Mouse (Mus musculus): ENCODE results near the gene Trim8. TPM values are rescaled to one million over a fixed set of nuclear protein-coding genes. Genes with fewer than 3 reads are reported as not detected.

The Trim8 gene
- polyA plus RNA-seq, 1 experiment from 2014 or later, result 20.9 TPM

DNA sequence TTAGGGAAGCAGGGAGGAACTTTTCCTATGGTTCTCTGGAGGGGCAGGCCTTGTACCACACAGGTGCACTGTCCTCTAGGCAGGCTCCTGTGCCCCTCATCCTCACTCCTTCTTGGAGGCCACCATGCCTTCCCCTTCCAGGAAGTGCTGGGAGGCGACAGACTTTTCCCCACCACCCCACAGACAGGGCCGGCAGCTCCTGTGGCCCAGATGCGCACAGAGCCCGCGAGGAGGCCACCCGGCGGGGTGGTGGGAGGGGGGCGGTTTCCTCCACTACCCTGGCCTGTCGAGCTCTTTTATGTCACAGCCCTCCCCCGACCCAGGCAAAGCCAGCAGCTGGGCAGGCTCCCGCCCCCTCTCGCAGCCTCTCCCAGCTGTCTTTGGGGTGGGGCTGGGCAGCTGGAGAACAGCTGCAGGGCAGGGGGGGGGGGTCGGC is 16.9 kb downstream of the Trim8 start:
- H3K27ac ChIP-seq, result peak overlapping the region; percentile 63
- H3K4me1 ChIP-seq, result peaks cover 36% of the 10 kb centered on the region
- peak; percentile 67 for ATAC-seq (ENCODE audit: insufficient read depth, low FRiP score, low read depth)
- no peaks in the 10 kb centered on the region for H3K27me3 ChIP-seq (replicated peaks)
- peaks cover 21% of the 10 kb centered on the region for H3K36me3 ChIP-seq
- H3K4me3 ChIP-seq (replicated peaks), result peak overlapping the region; percentile 15
- 2% methylated on average over 12 of the region's 13 CpGs for WGBS
- peak overlapping the region; percentile 47 for H3K4me2 ChIP-seq
- H3K9me3 ChIP-seq, result no peaks in the 10 kb centered on the region
- H3K9ac ChIP-seq, result no peak overlapping the region

DNA sequence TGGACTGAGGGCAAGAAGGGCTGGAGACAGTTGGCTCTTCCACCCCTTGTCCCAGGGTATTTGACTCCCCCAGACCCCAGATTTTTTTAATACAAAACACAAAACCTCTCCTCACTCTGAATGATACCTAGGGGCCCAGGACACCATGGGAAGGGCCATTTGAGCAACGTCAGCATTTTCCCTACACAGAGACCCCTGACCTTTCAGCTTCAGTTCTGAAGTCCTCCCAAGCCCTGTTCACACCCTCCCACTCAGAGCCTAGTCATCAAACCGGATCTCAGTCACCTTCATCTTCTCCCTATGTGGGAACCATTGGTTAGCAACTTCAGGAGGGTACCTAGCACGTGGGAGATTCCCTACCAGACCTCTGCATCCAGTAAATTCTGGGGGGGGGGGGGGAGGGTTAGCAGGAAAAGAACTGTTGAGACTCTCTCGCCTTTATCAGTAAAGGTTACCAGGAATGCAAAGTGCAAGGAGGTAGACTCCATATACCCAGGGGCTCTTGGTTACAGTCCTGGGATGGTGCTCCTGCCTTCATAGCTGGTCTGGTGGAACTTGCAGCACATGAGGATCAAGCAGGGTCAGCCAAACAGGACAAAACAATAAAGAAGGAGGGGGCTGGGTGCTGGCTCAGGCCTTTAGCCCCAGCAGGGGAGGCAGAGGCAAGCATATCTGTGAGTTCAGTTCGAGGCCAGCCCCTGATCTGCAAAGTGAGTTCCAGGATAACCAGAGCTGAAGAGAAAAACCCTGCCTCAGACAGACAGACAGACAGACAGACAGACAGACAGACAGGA is 17.5 kb downstream of the Trim8 start:
- Histone ChIP-seq H3K36me3 (peaks cover 16% of the 10 kb centered on the region), H3K9me3 (no peaks in the 10 kb centered on the region), H3K9ac (no peak overlapping the region), H3K4me3 (replicated peaks) (peak overlapping the region; percentile 15), H3K27ac (peak overlapping the region; percentile 63; the same call in 1 of the 2 replicates), H3K27me3 (replicated peaks) (no peaks in the 10 kb centered on the region), H3K4me1 (peaks cover 42% of the 10 kb centered on the region), H3K4me2 (peak overlapping the region; percentile 47)
- WGBS, result 13% methylated on average over 5 of the region's 5 CpGs
- no peak for ATAC-seq (ENCODE audit: insufficient read depth, low FRiP score, low read depth)

DNA sequence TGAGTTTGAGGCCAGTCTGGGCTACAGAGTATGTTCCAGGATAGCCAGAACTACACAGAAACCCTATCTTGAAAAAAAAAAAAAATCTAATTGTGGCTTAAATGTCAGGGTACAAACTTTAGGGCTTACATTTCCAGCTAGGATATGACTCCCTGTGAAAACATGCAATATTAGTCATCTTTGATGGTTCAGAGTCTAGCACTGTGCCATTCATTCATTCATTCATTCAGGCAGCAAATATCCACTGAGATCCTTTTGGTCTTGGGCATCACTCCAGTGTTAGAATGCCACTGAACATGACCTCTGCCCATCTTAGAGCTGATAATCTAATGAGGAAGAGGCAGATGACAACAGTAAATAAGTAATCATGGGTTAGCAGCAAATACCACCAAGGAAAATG is 20.2 kb downstream of the Trim8 start:
- Histone ChIP-seq H3K27ac (no peak overlapping the region), H3K4me3 (replicated peaks) (no peak overlapping the region), H3K9me3 (no peaks in the 10 kb centered on the region), H3K4me1 (peaks cover 53% of the 10 kb centered on the region), H3K9ac (no peak overlapping the region), H3K27me3 (replicated peaks) (no peaks in the 10 kb centered on the region), H3K36me3 (no peaks in the 10 kb centered on the region), H3K4me2 (no peak overlapping the region)
- ATAC-seq (ENCODE audit: insufficient read depth, low FRiP score, low read depth), result no peak

DNA sequence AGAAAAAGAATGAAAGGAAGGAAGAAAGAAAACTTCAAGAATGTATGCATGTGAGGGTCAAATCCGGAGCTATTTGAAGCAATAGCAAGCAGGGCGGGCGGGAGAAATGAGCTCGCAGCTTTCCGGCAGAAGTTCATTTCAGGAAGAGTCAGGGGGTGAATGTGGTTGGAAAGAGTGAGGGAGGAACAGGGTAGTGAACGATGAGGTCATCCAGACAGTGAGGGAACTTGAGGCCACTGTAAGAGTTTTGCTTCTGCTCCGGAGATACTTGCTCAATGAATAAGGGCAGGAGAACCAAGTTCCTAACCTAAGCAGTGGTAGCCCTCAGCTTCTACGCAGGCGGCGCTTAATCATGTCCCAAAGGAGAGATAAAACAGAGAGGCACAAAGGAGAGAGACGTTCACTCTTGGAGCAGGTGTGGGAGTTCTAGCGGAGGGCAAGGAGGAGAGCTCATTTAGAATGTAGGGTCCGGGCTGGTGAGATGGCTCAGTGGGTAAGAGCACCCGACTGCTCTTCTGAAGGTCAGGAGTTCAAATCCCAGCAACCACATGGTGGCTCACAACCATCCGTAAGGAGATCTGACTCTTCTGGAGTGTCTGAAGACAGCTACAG is 21.0 kb downstream of the Trim8 start:
- H3K27ac ChIP-seq, result peak overlapping the region; percentile 79; the same call in 1 of the 2 replicates
- H3K9ac ChIP-seq, result no peak overlapping the region
- H3K4me2 ChIP-seq, result no peak overlapping the region; the same call in 1 of the 2 replicates
- no peaks in the 10 kb centered on the region for H3K9me3 ChIP-seq
- H3K4me3 ChIP-seq (replicated peaks), result no peak overlapping the region
- H3K36me3 ChIP-seq, result no peaks in the 10 kb centered on the region
- H3K27me3 ChIP-seq (replicated peaks), result no peaks in the 10 kb centered on the region
- WGBS, result 18% methylated on average over 15 of the region's 15 CpGs
- no peak for ATAC-seq (ENCODE audit: insufficient read depth, low FRiP score, low read depth)
- peaks cover 46% of the 10 kb centered on the region for H3K4me1 ChIP-seq

DNA sequence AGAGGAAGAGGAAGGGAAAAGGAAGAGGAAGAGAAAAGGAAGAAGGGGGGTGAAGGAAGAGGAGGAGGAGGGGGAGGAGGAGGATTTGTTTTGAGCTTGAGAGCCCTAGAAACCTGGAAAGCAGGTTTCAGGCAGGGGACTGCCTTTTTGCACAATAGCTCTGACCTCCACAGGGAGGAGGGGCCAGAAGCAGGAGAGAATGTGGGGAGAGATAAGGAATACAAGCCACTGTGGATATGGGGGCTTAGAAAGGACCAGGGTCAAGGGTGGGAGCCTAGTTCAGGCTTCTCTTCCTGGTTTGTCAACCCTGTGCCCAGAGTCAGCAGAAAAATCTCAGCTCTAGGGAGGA is 21.6 kb downstream of the Trim8 start:
- no peak for ATAC-seq (ENCODE audit: insufficient read depth, low FRiP score, low read depth)
- Histone ChIP-seq H3K4me3 (replicated peaks) (peak overlapping the region; percentile 15; the same call in 1 of the 2 replicates), H3K4me2 (peak overlapping the region; percentile 52), H3K36me3 (no peaks in the 10 kb centered on the region), H3K9me3 (no peaks in the 10 kb centered on the region), H3K27me3 (replicated peaks) (no peaks in the 10 kb centered on the region), H3K4me1 (peaks cover 40% of the 10 kb centered on the region), H3K9ac (no peak overlapping the region), H3K27ac (peak overlapping the region; percentile 79)

DNA sequence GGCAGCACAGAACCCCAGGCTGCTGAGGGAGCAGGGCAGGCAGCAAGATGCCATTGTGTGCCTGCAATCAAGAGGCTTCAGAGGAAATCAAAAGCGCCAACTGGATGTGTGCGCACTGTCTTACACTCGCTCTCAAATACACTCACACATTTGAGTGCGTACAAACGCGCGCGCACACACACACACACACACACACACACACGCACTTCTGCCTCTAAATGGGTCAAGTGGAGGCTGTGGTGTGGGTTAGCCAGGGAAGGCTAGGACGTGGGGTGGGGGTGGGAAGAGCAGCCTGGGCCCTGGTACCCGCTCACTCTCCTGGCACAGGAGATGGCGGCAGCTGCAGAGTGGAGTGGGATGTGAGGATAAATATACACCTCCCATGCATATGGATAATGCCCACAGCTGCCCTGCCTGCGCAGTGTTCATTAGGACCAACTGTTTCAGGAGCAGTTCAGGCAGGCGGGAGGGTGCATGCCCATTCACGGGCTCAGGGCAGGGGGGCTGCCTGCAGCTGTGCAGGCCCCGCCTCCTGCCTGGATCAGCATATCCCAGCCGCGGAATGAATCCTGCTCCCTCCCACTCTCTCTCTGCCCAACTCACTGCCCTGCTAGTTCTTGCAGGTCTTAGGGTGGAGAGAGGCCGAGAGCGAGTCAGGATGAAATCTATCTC is 22.1 kb downstream of the Trim8 start:
- no peaks in the 10 kb centered on the region for H3K9me3 ChIP-seq
- peak overlapping the region; percentile 52 for H3K4me2 ChIP-seq
- no peaks in the 10 kb centered on the region for H3K27me3 ChIP-seq (replicated peaks)
- H3K36me3 ChIP-seq, result no peaks in the 10 kb centered on the region
- peaks cover 39% of the 10 kb centered on the region for H3K4me1 ChIP-seq
- peak overlapping the region; percentile 15 for H3K4me3 ChIP-seq (replicated peaks)
- 11% methylated on average over 20 of the region's 20 CpGs for WGBS
- no peak overlapping the region for H3K9ac ChIP-seq
- H3K27ac ChIP-seq, result peak overlapping the region; percentile 79
- peak; percentile 79 for ATAC-seq (ENCODE audit: insufficient read depth, low FRiP score, low read depth)

DNA sequence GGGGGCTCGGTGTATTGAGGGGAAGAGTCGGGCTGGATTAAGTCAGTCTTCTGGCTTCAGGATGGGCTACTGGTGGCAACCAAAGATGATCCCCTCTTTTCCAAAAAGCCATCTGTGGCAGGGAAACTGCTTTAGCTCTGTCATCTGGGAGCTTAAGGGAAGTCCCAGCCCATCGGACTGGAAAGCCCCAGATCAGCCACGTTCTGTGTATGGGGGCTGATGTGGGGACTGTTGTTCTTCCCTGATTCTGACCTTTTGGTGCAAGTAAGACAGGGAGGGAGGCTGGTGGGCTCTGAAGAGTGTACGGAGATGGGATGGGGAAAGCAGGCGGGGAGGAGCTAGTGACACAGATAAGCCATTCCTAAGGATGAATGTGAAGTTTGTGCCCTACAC is 22.6 kb downstream of the Trim8 start:
- Histone ChIP-seq H3K27me3 (replicated peaks) (no peaks in the 10 kb centered on the region), H3K4me1 (peaks cover 39% of the 10 kb centered on the region), H3K36me3 (no peaks in the 10 kb centered on the region), H3K27ac (peak overlapping the region; percentile 79), H3K9ac (no peak overlapping the region), H3K9me3 (no peaks in the 10 kb centered on the region), H3K4me3 (replicated peaks) (peak overlapping the region; percentile 15), H3K4me2 (peak overlapping the region; percentile 52)
- WGBS, result 17% methylated on average over 6 of the region's 6 CpGs
- ATAC-seq (ENCODE audit: insufficient read depth, low FRiP score, low read depth), result no peak

DNA sequence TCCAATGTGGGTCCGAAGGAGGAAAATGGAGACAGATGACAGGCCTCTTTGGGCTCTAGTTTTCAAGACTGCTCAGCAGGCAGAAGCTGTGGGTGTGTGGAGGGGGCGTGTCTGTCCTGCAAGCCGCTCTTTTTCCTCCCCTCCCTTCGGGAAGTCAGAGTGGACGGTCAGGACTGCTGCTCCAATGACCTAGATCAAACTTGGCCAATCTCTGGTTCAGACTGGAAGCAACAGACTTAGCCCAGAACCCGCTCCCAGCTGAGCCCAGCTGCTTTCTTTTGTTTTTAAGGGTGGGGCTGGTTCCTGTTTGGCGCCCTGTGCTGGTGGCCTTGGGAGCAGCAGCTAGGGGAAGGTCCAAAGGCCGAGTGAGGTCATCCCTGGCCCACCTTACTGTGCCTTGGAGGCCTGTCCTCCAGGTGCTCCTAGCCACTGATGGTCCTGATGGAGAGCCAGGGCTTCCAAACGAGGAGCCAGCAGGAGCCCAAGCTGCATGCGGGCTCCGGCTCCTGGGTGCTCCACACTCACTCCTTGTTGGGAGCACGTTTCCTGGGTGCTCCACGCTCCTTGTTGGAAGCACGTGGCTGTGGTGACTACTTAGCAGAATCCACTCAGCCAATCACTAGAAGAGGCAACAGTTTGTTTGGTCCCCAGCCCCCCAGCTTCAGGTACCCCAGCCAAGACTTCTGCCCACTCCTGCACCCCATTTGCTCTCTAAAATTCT is 23.3 kb downstream of the Trim8 start:
- Histone ChIP-seq H3K27me3 (replicated peaks) (no peaks in the 10 kb centered on the region), H3K4me1 (peaks cover 43% of the 10 kb centered on the region), H3K9me3 (no peaks in the 10 kb centered on the region), H3K27ac (peak overlapping the region; percentile 79), H3K4me2 (peak overlapping the region; percentile 52), H3K9ac (no peak overlapping the region), H3K4me3 (replicated peaks) (peak overlapping the region; percentile 15; the same call in 1 of the 2 replicates), H3K36me3 (no peaks in the 10 kb centered on the region)
- peak; percentile 32 for ATAC-seq (ENCODE audit: insufficient read depth, low FRiP score, low read depth)
- 27% methylated on average over 14 of the region's 14 CpGs for WGBS

DNA sequence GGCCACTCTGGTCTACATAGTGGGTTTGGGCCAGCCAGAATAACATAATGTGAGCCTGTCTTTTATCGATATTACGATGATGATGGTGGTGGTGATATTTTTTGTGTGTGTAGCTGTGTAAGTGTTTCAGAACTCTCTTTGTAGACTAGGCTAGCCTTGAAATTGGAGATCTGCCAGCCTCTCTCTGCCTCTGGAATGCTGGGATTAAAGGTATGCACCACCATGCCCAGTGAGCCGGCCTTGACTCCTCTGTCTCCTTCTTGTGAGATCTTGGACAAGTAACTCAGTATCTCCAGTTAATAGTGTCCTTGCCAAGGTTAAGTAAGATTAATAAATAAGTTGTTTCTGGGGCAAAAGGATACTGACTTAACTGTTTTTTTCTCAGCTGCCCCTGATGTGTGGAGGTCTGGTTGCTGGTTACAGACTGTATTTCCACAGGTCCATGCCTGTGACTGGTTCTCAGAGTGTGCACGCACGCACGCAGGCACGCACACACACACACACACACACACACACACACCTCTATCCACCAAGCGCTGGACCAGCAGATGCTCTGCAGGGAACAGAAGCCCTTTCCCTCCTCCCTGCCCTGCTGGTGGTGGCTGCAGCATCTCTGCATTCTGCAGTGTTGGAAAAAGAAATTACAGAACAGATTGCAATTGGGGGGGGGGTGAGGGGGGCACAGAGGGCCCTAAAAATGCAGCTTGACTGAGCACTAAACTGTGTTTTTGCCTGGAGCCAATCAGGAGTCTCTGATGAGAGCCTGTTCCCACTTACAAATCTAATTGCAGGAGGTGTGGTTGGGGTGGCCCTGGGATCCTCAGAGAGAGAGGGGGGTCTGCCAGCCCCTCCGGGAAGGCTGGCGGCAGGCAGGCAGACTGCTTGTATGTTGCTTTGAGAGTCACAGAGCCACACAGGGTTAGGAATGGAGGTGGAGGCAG is 24.5 kb downstream of the Trim8 start:
- Histone ChIP-seq H3K4me2 (no peak overlapping the region), H3K9ac (no peak overlapping the region), H3K4me3 (replicated peaks) (no peak overlapping the region), H3K36me3 (no peaks in the 10 kb centered on the region), H3K27ac (peak overlapping the region; percentile 79), H3K9me3 (no peaks in the 10 kb centered on the region), H3K27me3 (replicated peaks) (no peaks in the 10 kb centered on the region), H3K4me1 (peaks cover 55% of the 10 kb centered on the region)
- ATAC-seq (ENCODE audit: insufficient read depth, low FRiP score, low read depth), result no peak
- 59% methylated on average over 10 of the region's 10 CpGs for WGBS

DNA sequence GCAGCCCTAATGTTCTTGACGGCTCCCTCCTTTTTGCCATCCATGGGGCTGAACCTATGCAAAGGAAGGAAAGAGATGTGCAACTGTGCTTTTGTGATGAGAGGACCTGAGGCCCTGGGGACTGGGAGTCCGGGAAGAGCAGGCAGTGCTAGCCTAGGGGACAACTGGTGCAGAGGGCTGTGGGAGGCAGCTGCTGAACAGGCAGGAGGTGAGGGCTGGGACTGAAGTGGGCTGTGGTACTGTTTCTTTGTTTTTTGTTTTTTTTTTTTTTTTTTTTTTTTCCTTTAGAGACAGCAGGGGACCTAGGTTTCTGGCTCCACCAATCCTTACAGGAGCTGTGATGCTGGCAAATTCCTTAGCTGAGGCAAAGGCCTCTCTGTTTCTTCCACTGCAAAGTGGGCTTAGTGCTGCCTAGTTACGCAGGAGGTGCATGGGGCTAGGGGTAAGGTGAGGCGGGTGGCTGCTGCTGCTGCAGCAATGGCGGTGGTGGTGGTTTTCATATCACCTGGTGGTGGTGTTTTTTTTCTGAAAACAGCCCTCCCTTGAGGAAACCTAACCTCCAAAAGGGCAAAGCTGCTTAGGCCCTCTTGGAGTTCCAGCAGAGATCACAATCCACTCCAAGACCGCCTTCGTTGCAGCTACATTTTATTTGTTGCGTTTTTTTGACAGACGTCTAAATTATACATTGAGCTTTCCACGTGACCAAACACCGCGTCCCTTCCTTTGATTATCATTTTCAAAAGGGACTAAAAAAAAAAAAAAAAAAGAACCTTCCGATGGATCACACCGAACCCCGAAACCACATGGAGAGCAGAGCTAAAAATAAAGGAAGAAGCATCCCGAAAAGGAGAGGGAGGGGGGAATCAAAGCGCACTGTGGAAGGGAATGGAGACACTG is 26.4 kb downstream of the Trim8 start:
- Histone ChIP-seq H3K9me3 (no peaks in the 10 kb centered on the region), H3K4me1 (peaks cover 68% of the 10 kb centered on the region), H3K9ac (no peak overlapping the region), H3K27me3 (replicated peaks) (no peaks in the 10 kb centered on the region), H3K27ac (peak overlapping the region; percentile 79), H3K4me3 (replicated peaks) (no peak overlapping the region; the same call in 1 of the 2 replicates), H3K36me3 (no peaks in the 10 kb centered on the region), H3K4me2 (peak overlapping the region; percentile 46)
- ATAC-seq (ENCODE audit: insufficient read depth, low FRiP score, low read depth), result no peak
- 41% methylated on average over 17 of the region's 17 CpGs for WGBS
